Mouse (Mus musculus) heart, embryonic 16.5 days (tissue): ENCODE measurements around the gene Rbl1. TPM values are rescaled to one million over a fixed set of nuclear protein-coding genes. Genes with fewer than 3 reads are reported as not detected.
A peak's percentile ranks its signal among the peaks of the same experiment; 100 is the strongest.
"Not testable (repeated sequence)": the region's sequence is repeated elsewhere in the genome, so short reads cannot be mapped to it uniquely, and the experiment has no call there.

Experiments used
- ATAC-seq: fragments of 200-750 bp; cut with Nextera tagmentation; replicated peaks from 2 replicates; pipeline ENCODE4 v1.8.0; 2017; ENCODE audit warnings: moderate number of reproducible peaks; ENCODE audit not compliant: insufficient read depth, low FRiP score; ENCODE audit errors: extremely low read depth
- H3K27ac ChIP-seq: fragments of 300-500 bp; sonication (generic); 2 replicates; pipeline ENCODE4 v1.5.1; 2014; ENCODE audit warnings: mild to moderate bottlenecking, low read length, control low read depth, moderate library complexity
- H3K27me3 ChIP-seq: fragments of 300-500 bp; sonication (generic); 2 replicates; pipeline ENCODE4 v1.6.1; 2014; ENCODE audit warnings: low read length, mixed read lengths; ENCODE audit not compliant: control insufficient read depth, insufficient read depth
- H3K36me3 ChIP-seq: fragments of 300-500 bp; sonication (generic); 2 replicates; pipeline ENCODE4 v1.6.1; 2014; ENCODE audit not compliant: control insufficient read depth, insufficient read depth
- H3K4me1 ChIP-seq: fragments of 300-500 bp; sonication (generic); 2 replicates; pipeline ENCODE4 v1.6.1; 2014; ENCODE audit warnings: low read length, mixed read lengths; ENCODE audit not compliant: control insufficient read depth, insufficient read depth
- H3K4me2 ChIP-seq: fragments of 300-500 bp; sonication (generic); 2 replicates; pipeline ENCODE4 v1.6.1; 2014; ENCODE audit warnings: low read depth, mild to moderate bottlenecking, control low read depth, low read length
- H3K4me3 ChIP-seq: fragments of 300-500 bp; sonication (generic); 2 replicates; pipeline ENCODE4 v1.5.1; 2014; ENCODE audit warnings: mild to moderate bottlenecking, control low read depth, low read length
- H3K9ac ChIP-seq: fragments of 300-500 bp; sonication (generic); 2 replicates; pipeline ENCODE4 v1.6.1; 2014; ENCODE audit warnings: low read length, control low read depth
- H3K9me3 ChIP-seq: fragments of 300-500 bp; sonication (generic); replicated peaks from 2 replicates; pipeline ENCODE4 v1.6.1; 2016; ENCODE audit warnings: low read length; ENCODE audit not compliant: control insufficient read depth
- WGBS: fragments of 180-500 bp; shearing (Covaris S2); extraction: QIAGEN DNeasy Blood & Tissue Kit; methylation state at CpG from one replicate; pipeline ENCODE4 v1.1.7; 2014; 5-methylcytosine and 5-hydroxymethylcytosine counted together
- polyA plus RNA-seq: library from polyadenylated mRNA; unstranded; fragments of >200 nt; fragmentation: Nextera tagmentation; extraction: Ambion mirVana; gene quantifications from 2 replicates; pipeline ENCODE4 v1.2.1, GENCODE M21; 2015

Gene Rbl1
- polyA plus RNA-seq: 15.1 and 16.3 TPM in 2 replicates

DNA sequence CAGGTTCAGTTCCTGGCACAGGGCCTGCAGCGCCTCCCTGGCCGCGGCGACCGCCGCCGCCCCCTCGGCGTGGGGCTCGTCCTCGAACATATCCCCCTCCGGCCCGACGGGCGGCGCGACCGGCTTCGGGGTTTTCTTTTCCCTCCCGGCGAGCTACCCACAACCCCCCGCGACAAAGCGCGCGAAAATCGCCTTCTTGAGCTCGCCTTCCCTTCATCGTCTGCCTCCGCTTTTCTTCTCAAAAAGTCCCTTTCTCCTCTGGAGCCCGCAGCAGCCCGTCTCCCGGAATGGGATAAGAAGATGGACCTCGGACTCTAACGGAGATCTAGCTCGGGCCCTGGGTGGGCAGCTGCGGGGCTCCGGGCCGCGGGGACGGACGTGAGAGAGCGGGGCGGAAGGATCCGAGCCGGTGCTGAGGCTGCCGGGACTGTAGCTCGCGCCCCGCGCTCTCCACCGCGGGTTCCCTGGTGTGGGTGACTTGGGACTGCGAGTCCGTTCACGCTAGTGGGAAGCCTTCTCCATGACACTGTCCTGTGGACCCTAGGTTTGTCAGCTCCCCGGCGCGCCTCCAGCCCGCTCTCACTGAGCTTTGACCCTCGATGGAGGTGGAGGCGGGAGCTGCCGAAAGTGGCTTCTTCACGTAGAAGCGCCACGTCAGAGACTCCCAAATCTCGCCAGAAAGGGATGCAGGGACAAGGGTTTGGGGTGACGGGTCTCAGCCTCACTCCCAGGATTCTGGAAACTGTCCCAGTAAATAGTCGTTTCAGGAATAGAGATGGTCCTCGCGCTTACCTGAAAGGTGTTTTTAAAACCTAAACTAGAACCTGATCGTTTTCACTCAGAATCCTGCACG is at the start of gene Rbl1:
TSS of gene Rbl1 (minus strand) at position 169 of the 853 bp plus-strand sequence.
- ATAC-seq: peak; percentile 87
- H3K36me3 ChIP-seq: no peaks in the 10 kb centered on the region
- H3K9me3 ChIP-seq: peaks cover 6% of the 10 kb centered on the region
- WGBS: under 1% methylated on average over 73 of the region's 73 CpGs
- H3K9ac ChIP-seq: peak within 1 kb of the TSS; percentile 91
- peak within 1 kb of the TSS; percentile 72 for H3K4me3 ChIP-seq
- H3K27me3 ChIP-seq: no peaks in the 10 kb centered on the region
- peak within 1 kb of the TSS; percentile 92 for H3K4me2 ChIP-seq
- H3K4me1 ChIP-seq: peaks cover 11% of the 10 kb centered on the region; the same call in 1 of the 2 replicates
- peak within 1 kb of the TSS; percentile 89 for H3K27ac ChIP-seq

- no peak overlapping the region for H3K9ac ChIP-seq
- H3K27me3 ChIP-seq: no peaks in the 10 kb centered on the region
- no peak for ATAC-seq
These were observed 43.8 kb upstream of the Rbl1 start for GRCm38 (mm10) chr2:157248111-157248510.

DNA sequence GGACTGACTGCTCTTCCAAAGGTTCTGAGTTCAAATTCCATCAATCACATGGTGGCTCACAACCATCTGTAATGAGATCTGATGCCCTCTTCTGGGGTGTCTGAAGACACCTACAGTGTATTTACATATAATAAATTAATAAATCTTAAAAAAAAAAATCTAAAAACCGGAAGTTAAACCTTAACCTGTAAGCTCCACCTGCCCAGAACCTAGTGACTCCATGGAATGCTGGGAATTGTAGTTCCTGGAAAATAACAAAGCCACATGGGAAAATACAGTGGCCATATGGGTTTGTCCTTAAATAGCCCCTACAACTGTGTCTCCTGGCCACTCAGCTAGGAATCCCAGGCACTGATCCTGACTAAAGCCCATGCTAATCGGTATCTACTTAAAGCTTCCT is 41.3 kb upstream of the Rbl1 start:
- Histone ChIP-seq H3K9ac (no peak overlapping the region), H3K4me2 (no peak overlapping the region), H3K27me3 (no peaks in the 10 kb centered on the region), H3K4me1 (no peaks in the 10 kb centered on the region), H3K27ac (no peak overlapping the region), H3K4me3 (no peak overlapping the region), H3K9me3 (no peaks in the 10 kb centered on the region), H3K36me3 (no peaks in the 10 kb centered on the region)
- WGBS: 59% methylated on average over 2 of the region's 2 CpGs
- ATAC-seq: no peak

More at GRCm38 (mm10) chr2:157248111-157248510, 43.8 kb upstream of the Rbl1 start:
- no peak overlapping the region for H3K27ac ChIP-seq
- no peaks in the 10 kb centered on the region for H3K36me3 ChIP-seq
- no peak overlapping the region for H3K4me2 ChIP-seq
- H3K4me3 ChIP-seq: no peak overlapping the region
- H3K4me1 ChIP-seq: no peaks in the 10 kb centered on the region
- H3K9me3 ChIP-seq: no peaks in the 10 kb centered on the region

DNA sequence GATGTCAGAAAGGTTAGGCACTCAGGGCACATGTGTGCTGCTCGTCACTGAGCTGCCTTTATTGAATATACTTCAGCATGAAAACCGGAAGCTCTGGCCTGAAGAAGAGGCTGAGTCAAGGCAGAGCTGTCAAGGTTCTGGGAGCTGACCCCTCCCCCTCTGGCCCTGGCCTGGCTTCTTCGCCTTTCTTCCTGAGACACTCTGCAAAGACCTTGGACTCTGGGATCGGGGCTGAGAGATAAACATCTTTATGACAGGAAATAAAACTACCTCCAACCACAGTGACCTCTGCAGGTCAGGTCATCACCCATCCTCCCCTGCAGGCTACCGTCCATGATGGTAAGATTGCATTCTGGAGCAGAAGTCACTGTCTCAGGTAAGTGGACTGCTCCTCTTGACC is 40.7 kb upstream of the Rbl1 start:
- H3K27me3 ChIP-seq: no peaks in the 10 kb centered on the region
- no peak overlapping the region for H3K4me3 ChIP-seq
- H3K4me2 ChIP-seq: no peak overlapping the region
- no peaks in the 10 kb centered on the region for H3K4me1 ChIP-seq
- H3K36me3 ChIP-seq: no peaks in the 10 kb centered on the region
- 41% methylated on average over 5 of the region's 5 CpGs for WGBS
- no peak overlapping the region for H3K27ac ChIP-seq
- ATAC-seq: no peak
- H3K9ac ChIP-seq: no peak overlapping the region
- no peaks in the 10 kb centered on the region for H3K9me3 ChIP-seq

GRCm38 (mm10) chr2:157235946-157236345 is 31.6 kb upstream of the Rbl1 start:
- H3K4me2 ChIP-seq: no peak overlapping the region
- no peaks in the 10 kb centered on the region for H3K36me3 ChIP-seq
- no peak overlapping the region for H3K4me3 ChIP-seq
- WGBS: 94% methylated on average over 8 of the region's 8 CpGs
- H3K27me3 ChIP-seq: no peaks in the 10 kb centered on the region
- no peak overlapping the region for H3K27ac ChIP-seq
- no peaks in the 10 kb centered on the region for H3K4me1 ChIP-seq
- no peak for ATAC-seq
- no peaks in the 10 kb centered on the region for H3K9me3 ChIP-seq
- H3K9ac ChIP-seq: no peak overlapping the region

DNA sequence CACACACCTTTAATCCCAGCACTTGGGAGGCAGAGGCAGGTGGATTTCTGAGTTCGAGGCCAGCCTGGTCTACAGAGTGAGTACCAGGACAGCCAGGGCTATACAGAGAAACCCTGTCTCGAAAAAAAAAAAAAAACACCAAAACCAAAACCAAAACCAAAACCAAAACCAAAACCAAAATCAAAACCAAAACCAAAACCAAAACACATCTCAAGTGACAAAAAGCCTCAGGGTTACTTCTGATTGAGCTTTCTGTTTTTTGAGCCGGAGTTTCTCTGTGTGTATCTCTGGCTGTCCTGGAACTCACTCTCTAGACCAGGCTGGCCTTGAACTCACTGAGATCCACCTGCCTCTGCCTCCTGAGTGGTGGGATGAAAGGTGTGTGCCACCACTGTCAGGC is 17.6 kb upstream of the Rbl1 start:
- H3K27ac ChIP-seq, H3K4me2 ChIP-seq, H3K9me3 ChIP-seq, H3K36me3 ChIP-seq, H3K27me3 ChIP-seq, ATAC-seq, H3K4me1 ChIP-seq, H3K9ac ChIP-seq, H3K4me3 ChIP-seq: not testable (repeated sequence)
- WGBS: 79% methylated on average over 3 of the region's 3 CpGs

GRCm38 (mm10) chr2:157220108-157220507 is 15.8 kb upstream of the Rbl1 start:
- 79% methylated on average over 6 of the region's 6 CpGs for WGBS
- no peak overlapping the region for H3K4me3 ChIP-seq
- no peaks in the 10 kb centered on the region for H3K9me3 ChIP-seq
- H3K27ac ChIP-seq: no peak overlapping the region
- H3K36me3 ChIP-seq: no peaks in the 10 kb centered on the region
- 0 out of 2 replicates have a peak, but pooled peaks cover 1% of the 10 kb centered on the region for H3K4me1 ChIP-seq
- no peak overlapping the region for H3K4me2 ChIP-seq
- no peak overlapping the region for H3K9ac ChIP-seq
- ATAC-seq: no peak
- no peaks in the 10 kb centered on the region for H3K27me3 ChIP-seq

DNA sequence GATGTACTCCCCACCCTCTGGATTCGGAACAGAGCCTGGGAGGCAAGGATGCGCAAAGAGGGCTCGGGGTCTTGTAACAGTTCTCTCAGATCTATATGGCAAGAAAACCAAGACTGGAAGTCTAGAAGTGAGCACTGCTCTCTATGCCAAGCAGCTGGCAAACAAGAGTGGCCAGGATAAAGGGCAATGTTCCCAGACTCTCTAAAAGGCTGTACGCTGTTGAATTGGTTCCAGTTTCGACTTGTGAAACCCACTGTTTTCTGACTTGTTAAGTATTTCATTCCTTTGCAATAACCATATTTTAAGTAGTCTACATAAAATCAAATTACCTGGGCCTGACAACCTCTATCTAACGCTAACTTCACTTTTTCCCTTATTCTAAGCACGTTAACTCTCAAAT is 7.4 kb upstream of the Rbl1 start:
- Histone ChIP-seq H3K27ac (no peak overlapping the region), H3K36me3 (no peaks in the 10 kb centered on the region), H3K4me1 (0 out of 2 replicates have a peak, but pooled peaks cover 2% of the 10 kb centered on the region), H3K9me3 (peaks cover 6% of the 10 kb centered on the region), H3K9ac (no peak overlapping the region), H3K4me2 (no peak overlapping the region), H3K27me3 (no peaks in the 10 kb centered on the region), H3K4me3 (no peak overlapping the region)
- whole genome bisulfite sequencing: 91% methylated on average over 7 of the region's 7 CpGs
- ATAC-seq: no peak
